Mouse (Mus musculus) embryonic facial prominence, embryonic 14.5 days (tissue): ENCODE measurements around the gene Tmem191c. TPM values are rescaled to one million over a fixed set of nuclear protein-coding genes. Genes with fewer than 3 reads are reported as not detected.

Source experiments
- ATAC-seq: fragments of 200-750 bp; cut with Nextera tagmentation; 2 replicates; pipeline ENCODE4 v1.8.0; 2017; ENCODE audit warnings: low read depth, moderate number of reproducible peaks, moderate TSS enrichment
- DNase-seq: peaks from one replicate; pipeline ENCODE4 v3.0.0-alpha.2; 2015; ENCODE audit warnings: low spot score
- H3K27ac ChIP-seq: fragments of 300-500 bp; sonication (generic); replicated peaks from 2 replicates; pipeline ENCODE4 v1.5.1; 2014; ENCODE audit warnings: low read depth, mild to moderate bottlenecking, low read length, moderate library complexity
- H3K27me3 ChIP-seq: fragments of 300-500 bp; sonication (generic); replicated peaks from 2 replicates; pipeline ENCODE4 v1.6.1; 2014; ENCODE audit warnings: low read length; ENCODE audit not compliant: control insufficient read depth, insufficient read depth
- H3K36me3 ChIP-seq: fragments of 300-500 bp; sonication (generic); 2 replicates; pipeline ENCODE4 v1.6.1; 2014; ENCODE audit warnings: low read length, mixed read lengths; ENCODE audit not compliant: control insufficient read depth, insufficient read depth
- H3K4me1 ChIP-seq: fragments of 300-500 bp; sonication (generic); 2 replicates; pipeline ENCODE4 v1.6.1; 2014; ENCODE audit warnings: antibody characterized with exemption, low read length; ENCODE audit not compliant: control insufficient read depth, insufficient read depth
- H3K4me2 ChIP-seq: fragments of 300-500 bp; sonication (generic); 2 replicates; pipeline ENCODE4 v1.6.1; 2014; ENCODE audit warnings: low read depth, mild to moderate bottlenecking, low read length, moderate library complexity, mixed read lengths
- H3K4me3 ChIP-seq: fragments of 300-500 bp; sonication (generic); 2 replicates; pipeline ENCODE4 v1.5.1; 2014; ENCODE audit warnings: low read depth, mild to moderate bottlenecking, low read length
- H3K9ac ChIP-seq: fragments of 300-500 bp; sonication (generic); 2 replicates; pipeline ENCODE4 v1.6.1; 2014; ENCODE audit warnings: low read depth, mild to moderate bottlenecking, low read length, moderate library complexity, mixed read lengths
- H3K9me3 ChIP-seq: fragments of 300-500 bp; sonication (generic); 2 replicates; pipeline ENCODE4 v1.6.1; 2016; ENCODE audit warnings: low read length; ENCODE audit not compliant: control insufficient read depth
- WGBS: fragments of 180-500 bp; shearing (Covaris S2); extraction: QIAGEN DNeasy Blood & Tissue Kit; methylation state at CpG from one replicate; pipeline ENCODE4 v1.1.7; 2014; 5-methylcytosine and 5-hydroxymethylcytosine counted together
- polyA plus RNA-seq: library from polyadenylated mRNA; unstranded; fragments of >200 nt; fragmentation: Nextera tagmentation; extraction: Ambion mirVana; gene quantifications from 2 replicates; pipeline ENCODE4 v1.2.1, GENCODE M21; 2014

Gene Tmem191c
- polyA plus RNA-seq, 1 experiment from 2014 or later: 6.2 TPM

- 75% methylated on average over 1 of the region's 1 CpGs for WGBS
Observed at GRCm38 (mm10) chr16:17329848-17330570, 54.1 kb downstream of the Tmem191c start.

GRCm38 (mm10) chr16:17331116-17331515 is 55.2 kb downstream of the Tmem191c start, which contains the start of gene Serpind1:
Gene Serpind1, plus strand, starts transcription at chr16:17331371.
- Histone ChIP-seq H3K27me3 (no peaks in the 10 kb centered on the region), H3K4me3 (no peak within 1 kb of the TSS), H3K9ac (no peak within 1 kb of the TSS), H3K36me3 (peaks cover 4% of the 10 kb centered on the region; the same call in 1 of the 2 replicates), H3K9me3 (no peaks in the 10 kb centered on the region), H3K4me2 (no peak within 1 kb of the TSS), H3K4me1 (no peaks in the 10 kb centered on the region), H3K27ac (no peak within 1 kb of the TSS)
- no peak for DNase-seq
- 90% methylated on average over 2 of the region's 2 CpGs for WGBS
- no peak for ATAC-seq

More at GRCm38 (mm10) chr16:17329848-17330570, 54.1 kb downstream of the Tmem191c start:
- H3K27ac ChIP-seq: no peak overlapping the region
- no peaks in the 10 kb centered on the region for H3K9me3 ChIP-seq
- no peak overlapping the region for H3K4me3 ChIP-seq
- no peak overlapping the region for H3K4me2 ChIP-seq
- no peak for DNase-seq
- no peak overlapping the region for H3K9ac ChIP-seq
- no peaks in the 10 kb centered on the region for H3K4me1 ChIP-seq
- no peak for ATAC-seq
- no peaks in the 10 kb centered on the region for H3K27me3 ChIP-seq
- H3K36me3 ChIP-seq: peaks cover 9% of the 10 kb centered on the region

GRCm38 (mm10) chr16:17331855-17332254 is 56.0 kb downstream of the Tmem191c start:
- H3K27ac ChIP-seq: no peak overlapping the region
- H3K4me2 ChIP-seq: no peak overlapping the region
- no peaks in the 10 kb centered on the region for H3K4me1 ChIP-seq
- H3K9me3 ChIP-seq: no peaks in the 10 kb centered on the region
- no peak overlapping the region for H3K9ac ChIP-seq
- no peak overlapping the region for H3K4me3 ChIP-seq
- DNase-seq (no peak), ATAC-seq (no peak)
- WGBS: 91% methylated on average over 5 of the region's 5 CpGs
- no peaks in the 10 kb centered on the region for H3K27me3 ChIP-seq
- peaks cover 8% of the 10 kb centered on the region; the same call in 1 of the 2 replicates for H3K36me3 ChIP-seq

Other genes with a start within 250 kb of the Tmem191c start
- gene Ypel1, start 206.4 kb upstream of the Tmem191c start, polyA plus RNA-seq: 29.6 and 36.5 TPM in 2 replicates
- 101 and 117 TPM in 2 replicates for gene Ppil2, start 164.8 kb upstream of the Tmem191c start, polyA plus RNA-seq
- gene 2610318N02Rik, start 150.9 kb upstream of the Tmem191c start, polyA plus RNA-seq: 16.9 and 24.4 TPM in 2 replicates
- 40.9 and 47.8 TPM in 2 replicates for gene Sdf2l1, start 143.7 kb upstream of the Tmem191c start, polyA plus RNA-seq
- gene Ydjc, start 131.5 kb upstream of the Tmem191c start, polyA plus RNA-seq: 13.3 and 15.1 TPM in 2 replicates
- gene Ccdc116, start 128.8 kb upstream of the Tmem191c start, polyA plus RNA-seq: 0.60 and 0.94 TPM in 2 replicates
- 301 and 303 TPM in 2 replicates for gene Ube2l3, start 73.4 kb upstream of the Tmem191c start, polyA plus RNA-seq
- 0.17 and 0.34 TPM in 2 replicates for gene Rimbp3, start 67.5 kb upstream of the Tmem191c start, polyA plus RNA-seq
- gene Hic2, start 42.5 kb upstream of the Tmem191c start, polyA plus RNA-seq: 3.0 and 3.5 TPM in 2 replicates
- 1.4 and 2.2 TPM in 2 replicates for gene Serpind1, start 55.3 kb downstream of the Tmem191c start, polyA plus RNA-seq
- gene Snap29, start 129.9 kb downstream of the Tmem191c start, polyA plus RNA-seq: 7.3 and 7.6 TPM in 2 replicates
- gene Pi4ka, start 130.2 kb downstream of the Tmem191c start, polyA plus RNA-seq: 29.9 and 30.7 TPM in 2 replicates
- 59.9 and 63.8 TPM in 2 replicates for gene Crkl, start 175.9 kb downstream of the Tmem191c start, polyA plus RNA-seq
- gene Aifm3, start 213.5 kb downstream of the Tmem191c start, polyA plus RNA-seq: 2.4 and 4.9 TPM in 2 replicates
- 70.4 and 77.2 TPM in 2 replicates for gene Lztr1, start 232.6 kb downstream of the Tmem191c start, polyA plus RNA-seq